Mouse (Mus musculus) adrenal gland, adult 10 weeks (tissue): ENCODE results near the gene Shroom3. TPM values are rescaled to one million over a fixed set of nuclear protein-coding genes. Genes with fewer than 3 reads are reported as not detected.

ENCODE experiments used
- polyA plus RNA-seq: library from polyadenylated mRNA; stranded (reverse); fragments of 350-450 nt; fragmentation: Illumina TruSeq; extraction: RNeasy Lipid Tissue Mini Kit (QIAGEN cat#74804); gene quantifications from one replicate; pipeline ENCODE4 v1.2.3, GENCODE M21; 2014; ENCODE audit warnings: low read depth, low replicate concordance

Shroom3 gene
- 0.35 TPM for polyA plus RNA-seq

DNA sequence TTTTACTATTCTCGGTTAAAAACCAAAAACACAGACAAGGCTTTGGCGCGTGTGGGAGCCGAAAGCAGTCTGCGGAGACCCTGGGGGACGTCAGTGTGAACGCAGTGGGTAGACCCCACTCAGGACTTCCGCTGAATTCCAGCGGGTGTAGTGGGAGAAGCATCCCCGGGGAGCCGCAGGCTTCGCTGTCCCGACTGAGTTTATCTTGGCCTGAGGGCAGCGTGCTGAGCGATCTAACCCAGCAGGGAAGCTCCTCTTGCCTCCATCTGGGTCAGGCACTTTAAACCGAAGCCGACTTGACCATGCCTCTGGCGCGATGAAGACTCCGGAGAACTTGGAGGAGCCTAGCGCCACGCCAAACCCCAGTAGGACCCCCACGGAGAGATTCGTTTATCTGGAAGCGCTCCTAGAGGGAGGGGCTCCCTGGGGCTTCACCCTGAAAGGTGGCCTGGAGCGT lies at the start of gene Shroom3:
Gene Shroom3 (plus strand): TSS at position 85 of the 457 bp plus-strand sequence.

DNA sequence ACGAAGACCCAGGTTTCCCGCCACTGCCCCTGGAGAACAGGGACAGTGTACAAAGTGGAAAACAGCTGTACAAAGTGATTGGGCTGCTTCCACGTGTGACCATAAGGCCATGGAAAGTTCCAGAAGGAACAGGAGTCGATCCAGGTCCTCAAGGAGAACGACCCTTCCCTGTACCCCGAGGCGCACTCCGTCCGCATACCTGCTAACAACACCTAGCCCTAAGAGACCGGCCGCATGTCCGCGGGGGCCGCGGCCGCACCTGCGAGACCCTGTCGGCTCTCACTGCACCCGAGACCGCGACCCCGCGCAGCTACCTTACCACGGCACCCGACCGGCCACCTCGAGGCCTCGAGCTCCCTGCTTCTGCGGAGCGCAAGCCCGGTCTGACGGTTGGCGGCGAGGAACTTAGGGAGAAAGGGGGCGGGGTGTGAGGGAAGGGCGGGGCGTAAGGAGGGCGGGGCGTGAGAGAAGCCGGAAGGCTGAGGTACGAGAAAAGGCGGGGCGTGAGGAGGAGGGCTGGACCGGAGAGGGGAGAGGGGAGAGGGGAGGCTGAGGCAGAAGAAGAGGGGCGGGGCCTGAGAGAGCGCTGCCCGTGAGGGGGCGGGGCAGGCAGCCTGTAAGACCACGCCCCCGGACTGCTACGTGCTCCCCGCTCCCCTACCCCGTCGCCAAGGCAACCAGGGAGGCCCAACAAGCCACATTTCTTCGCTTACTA lies 8.2 kb upstream of the Shroom3 start, which contains the start of gene Ccdc158:
Gene Ccdc158 (minus strand): TSS at position 413 of the 715 bp plus-strand sequence.

Other genes starting within 250 kb of the Shroom3 start
- 49.7 TPM for gene Nup54, start 248.2 kb upstream of the Shroom3 start, polyA plus RNA-seq
- 114 TPM for gene Scarb2, start 176.6 kb upstream of the Shroom3 start, polyA plus RNA-seq
- gene Fam47e, start 128.4 kb upstream of the Shroom3 start, polyA plus RNA-seq, result not detected
- 9.5 TPM for gene Stbd1, start 80.4 kb upstream of the Shroom3 start, polyA plus RNA-seq
- gene Ccdc158, start 8.2 kb upstream of the Shroom3 start, polyA plus RNA-seq, result 1.6 TPM